Mouse (Mus musculus): ENCODE data around the gene Gstp2. TPM values are rescaled to one million over a fixed set of nuclear protein-coding genes. Genes with fewer than 3 reads are reported as not detected.
"Not testable (repeated sequence)": the region's sequence is repeated elsewhere in the genome, so short reads cannot be mapped to it uniquely, and the experiment has no call there.

The Gstp2 gene
- total and polyA plus RNA-seq, 2 experiments = 7.9 to 9.2 TPM

- no peak overlapping the region for H3K4me3 ChIP-seq (ENCODE audit: insufficient read depth, low read depth, low read length)
These were observed 15.2 kb upstream of the Gstp2 start for GRCm38 (mm10) chr19:4060899-4061465.

GRCm38 (mm10) chr19:4060044-4060898 lies 14.4 kb upstream of the Gstp2 start:
- not testable (repeated sequence) for H3K27me3 ChIP-seq (ENCODE audit: control insufficient read depth, insufficient read depth, low read length); H3K79me2 ChIP-seq (ENCODE audit: control insufficient read depth, insufficient read depth, low read length); H3K4me3 ChIP-seq (ENCODE audit: insufficient read depth, low read depth, low read length); H3K9ac ChIP-seq (ENCODE audit: low read depth, low read length); H3K36me3 ChIP-seq (ENCODE audit: control insufficient read depth, insufficient read depth, low read length)
- 23% methylated on average over 8 of the region's 8 CpGs for WGBS
- TF ChIP-seq CTCF (IDR thresholded peaks at IDR 0.05; ENCODE audit: low read depth, low read length) (peak; percentile 62), POLR2A (IDR thresholded peaks at IDR 0.05; ENCODE audit: extremely low read depth, insufficient read depth, low read length) (peak; percentile 73)
- peaks cover 25% of the 10 kb centered on the region for H3K4me1 ChIP-seq (ENCODE audit: control insufficient read depth, insufficient read depth, low read length)
- peak; percentile 90 for DNase-seq (ENCODE audit: extremely low read depth, low read depth, low spot score)
- H3K27ac ChIP-seq (replicated peaks; ENCODE audit: insufficient read depth, low read depth, low read length) = peak overlapping the region; percentile 52

More at GRCm38 (mm10) chr19:4060899-4061465, 15.2 kb upstream of the Gstp2 start:
- Histone ChIP-seq H3K9ac (ENCODE audit: low read depth, low read length) (peak overlapping the region; percentile 7; the same call in 1 of the 2 replicates), H3K27ac (replicated peaks; ENCODE audit: insufficient read depth, low read depth, low read length) (peak overlapping the region; percentile 70), H3K27me3 (ENCODE audit: control insufficient read depth, insufficient read depth, low read length) (no peaks in the 10 kb centered on the region), H3K36me3 (ENCODE audit: control insufficient read depth, insufficient read depth, low read length) (no peaks in the 10 kb centered on the region), H3K79me2 (ENCODE audit: control insufficient read depth, insufficient read depth, low read length) (no peaks in the 10 kb centered on the region), H3K4me1 (ENCODE audit: control insufficient read depth, insufficient read depth, low read length) (peaks cover 20% of the 10 kb centered on the region)
- TF ChIP-seq POLR2A (IDR thresholded peaks at IDR 0.05; ENCODE audit: extremely low read depth, insufficient read depth, low read length) (peak; percentile 53; the same call in 1 of the 2 replicates), CTCF (IDR thresholded peaks at IDR 0.05; ENCODE audit: low read depth, low read length) (no peak)
- 34% methylated on average over 6 of the region's 6 CpGs for WGBS
- no peak for DNase-seq (ENCODE audit: extremely low read depth, low read depth, low spot score)

GRCm38 (mm10) chr19:4059069-4059740 lies 13.4 kb upstream of the Gstp2 start, which contains the start of gene Gstp3:
Gene Gstp3, minus strand, starts transcription at chr19:4059569.
- Histone ChIP-seq H3K9ac (ENCODE audit: low read depth, low read length) (peak within 1 kb of the TSS; percentile 9; the same call in 1 of the 2 replicates), H3K4me1 (ENCODE audit: control insufficient read depth, insufficient read depth, low read length) (peaks cover 28% of the 10 kb centered on the region), H3K36me3 (ENCODE audit: control insufficient read depth, insufficient read depth, low read length) (no peaks in the 10 kb centered on the region), H3K27me3 (ENCODE audit: control insufficient read depth, insufficient read depth, low read length) (no peaks in the 10 kb centered on the region), H3K27ac (replicated peaks; ENCODE audit: insufficient read depth, low read depth, low read length) (peak within 1 kb of the TSS; percentile 71), H3K79me2 (ENCODE audit: control insufficient read depth, insufficient read depth, low read length) (no peaks in the 10 kb centered on the region), H3K4me3 (ENCODE audit: insufficient read depth, low read depth, low read length) (no peak within 1 kb of the TSS)
- TF ChIP-seq POLR2A (IDR thresholded peaks at IDR 0.05; ENCODE audit: extremely low read depth, insufficient read depth, low read length) (0 out of 2 replicates have a peak, but pooled peaks have one; percentile 53), CTCF (IDR thresholded peaks at IDR 0.05; ENCODE audit: low read depth, low read length) (no peak)
- 19% methylated on average over 15 of the region's 15 CpGs for WGBS
- peak; percentile 99 for DNase-seq (ENCODE audit: extremely low read depth, low read depth, low spot score)

GRCm38 (mm10) chr19:4058581-4058980 lies 12.8 kb upstream of the Gstp2 start:
- WGBS = 69% methylated on average over 5 of the region's 5 CpGs
- Histone ChIP-seq H3K9ac (ENCODE audit: low read depth, low read length) (no peak overlapping the region), H3K36me3 (ENCODE audit: control insufficient read depth, insufficient read depth, low read length) (no peaks in the 10 kb centered on the region), H3K79me2 (ENCODE audit: control insufficient read depth, insufficient read depth, low read length) (no peaks in the 10 kb centered on the region), H3K4me3 (ENCODE audit: insufficient read depth, low read depth, low read length) (no peak overlapping the region), H3K27ac (replicated peaks; ENCODE audit: insufficient read depth, low read depth, low read length) (peak overlapping the region; percentile 71), H3K4me1 (ENCODE audit: control insufficient read depth, insufficient read depth, low read length) (peaks cover 28% of the 10 kb centered on the region), H3K27me3 (ENCODE audit: control insufficient read depth, insufficient read depth, low read length) (no peaks in the 10 kb centered on the region)
- TF ChIP-seq CTCF (IDR thresholded peaks at IDR 0.05; ENCODE audit: low read depth, low read length) (no peak), POLR2A (IDR thresholded peaks at IDR 0.05; ENCODE audit: extremely low read depth, insufficient read depth, low read length) (no peak)
- DNase-seq (ENCODE audit: extremely low read depth, low read depth, low spot score) = no peak

GRCm38 (mm10) chr19:4057962-4058361 lies 12.1 kb upstream of the Gstp2 start:
- peaks cover 28% of the 10 kb centered on the region for H3K4me1 ChIP-seq (ENCODE audit: control insufficient read depth, insufficient read depth, low read length)
- TF ChIP-seq CTCF (IDR thresholded peaks at IDR 0.05; ENCODE audit: low read depth, low read length) (no peak), POLR2A (IDR thresholded peaks at IDR 0.05; ENCODE audit: extremely low read depth, insufficient read depth, low read length) (no peak)
- peak overlapping the region; percentile 71; the same call in 1 of the 2 replicates for H3K27ac ChIP-seq (replicated peaks; ENCODE audit: insufficient read depth, low read depth, low read length)
- no peaks in the 10 kb centered on the region for H3K79me2 ChIP-seq (ENCODE audit: control insufficient read depth, insufficient read depth, low read length)
- H3K9ac ChIP-seq (ENCODE audit: low read depth, low read length) = no peak overlapping the region
- no peak for DNase-seq (ENCODE audit: extremely low read depth, low read depth, low spot score)
- H3K36me3 ChIP-seq (ENCODE audit: control insufficient read depth, insufficient read depth, low read length) = no peaks in the 10 kb centered on the region
- no peaks in the 10 kb centered on the region for H3K27me3 ChIP-seq (ENCODE audit: control insufficient read depth, insufficient read depth, low read length)
- WGBS = 96% methylated on average over 7 of the region's 7 CpGs
- no peak overlapping the region for H3K4me3 ChIP-seq (ENCODE audit: insufficient read depth, low read depth, low read length)

Measured in liver, adult 2 months (tissue).